Mouse (Mus musculus) liver, adult 2 months (tissue): Measurements from ENCODE around the gene Taf4.

Experiments used
- CTCF ChIP-seq: fragments of 200-500 bp; IDR thresholded peaks from 2 replicates; pipeline ENCODE4 v1.5.1; 2011; ENCODE audit warnings: low read depth, low read length, control low read depth
- POLR2A ChIP-seq: fragments of 200-500 bp; IDR thresholded peaks from 2 replicates; pipeline ENCODE4 v1.6.1; 2011; ENCODE audit warnings: low read length, control low read depth; ENCODE audit not compliant: insufficient read depth; ENCODE audit errors: extremely low read depth

DNA sequence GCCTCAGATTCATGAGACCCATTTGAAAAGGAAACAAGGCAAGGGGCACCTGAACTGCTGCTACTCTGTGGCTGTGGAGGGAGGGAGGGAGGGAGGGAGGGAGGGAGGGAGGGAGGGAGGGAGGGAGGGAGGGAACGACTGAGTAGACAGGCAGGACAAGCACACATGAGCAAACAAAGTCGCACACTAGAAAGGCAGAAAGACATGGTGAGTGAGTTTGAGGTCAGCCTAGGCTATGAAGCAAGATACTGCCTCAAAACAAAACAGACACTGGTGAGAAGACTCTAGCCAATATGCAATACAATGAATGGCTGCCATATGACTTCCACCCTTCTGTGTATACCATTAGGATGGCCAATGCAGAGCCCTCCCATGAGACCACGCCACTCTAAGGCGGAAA is 31.4 kb downstream of the Taf4 start:
- no peak for TF ChIP-seq POLR2A
- TF ChIP-seq CTCF, result no peak
